Mouse (Mus musculus) hindbrain, embryonic 13.5 days (tissue): ENCODE results near the gene S1pr4. TPM values are rescaled to one million over a fixed set of nuclear protein-coding genes. Genes with fewer than 3 reads are reported as not detected.
A peak's percentile ranks its signal among the peaks of the same experiment; 100 is the strongest.

ENCODE experiments used
- ATAC-seq: fragments of 200-750 bp; cut with Nextera tagmentation; 2 replicates; pipeline ENCODE4 v1.8.0; 2017; ENCODE audit warnings: moderate TSS enrichment; ENCODE audit not compliant: low FRiP score
- H3K27ac ChIP-seq: fragments of 300-500 bp; sonication (generic); 2 replicates; pipeline ENCODE4 v1.5.1; 2015; ENCODE audit warnings: inconsistent platforms, mild to moderate bottlenecking, moderate library complexity
- H3K27me3 ChIP-seq: fragments of 300-500 bp; sonication (generic); 2 replicates; pipeline ENCODE4 v1.6.1; 2015; ENCODE audit warnings: mild to moderate bottlenecking, inconsistent platforms
- H3K36me3 ChIP-seq: fragments of 300-500 bp; sonication (generic); 2 replicates; pipeline ENCODE4 v1.6.1; 2015; ENCODE audit warnings: mild to moderate bottlenecking, inconsistent platforms
- H3K4me1 ChIP-seq: fragments of 300-500 bp; sonication (generic); replicated peaks from 2 replicates; pipeline ENCODE4 v1.6.1; 2015; ENCODE audit warnings: inconsistent platforms
- H3K4me2 ChIP-seq: fragments of 300-500 bp; sonication (generic); 2 replicates; pipeline ENCODE4 v1.6.1; 2015; ENCODE audit warnings: inconsistent platforms, mild to moderate bottlenecking, moderate library complexity
- H3K4me3 ChIP-seq: fragments of 300-500 bp; sonication (generic); 2 replicates; pipeline ENCODE4 v1.5.1; 2015; ENCODE audit warnings: mild to moderate bottlenecking, inconsistent platforms
- H3K9ac ChIP-seq: fragments of 300-500 bp; sonication (generic); 2 replicates; pipeline ENCODE4 v1.6.1; 2015; ENCODE audit warnings: mild to moderate bottlenecking, inconsistent platforms
- H3K9me3 ChIP-seq: fragments of 300-500 bp; sonication (generic); 2 replicates; pipeline ENCODE4 v1.6.1; 2016; ENCODE audit warnings: inconsistent platforms
- WGBS: fragments of 180-500 bp; shearing (Covaris S2); methylation state at CpG from one replicate; pipeline ENCODE4 v1.1.7; 2015; 5-methylcytosine and 5-hydroxymethylcytosine counted together
- polyA plus RNA-seq: library from polyadenylated mRNA; unstranded; fragments of >200 nt; fragmentation: Nextera tagmentation; extraction: Ambion mirVana; gene quantifications from 2 replicates; pipeline ENCODE4 v1.2.1, GENCODE M21; 2015

The S1pr4 gene
- polyA plus RNA-seq, 1 experiment from 2014 or later, result 0.95 TPM

- ATAC-seq, result no peak
- Histone ChIP-seq H3K4me3 (no peak overlapping the region), H3K9ac (no peak overlapping the region), H3K36me3 (peaks cover 27% of the 10 kb centered on the region), H3K4me2 (no peak overlapping the region), H3K27ac (no peak overlapping the region), H3K27me3 (peaks cover 95% of the 10 kb centered on the region), H3K4me1 (peaks cover 9% of the 10 kb centered on the region), H3K9me3 (no peaks in the 10 kb centered on the region)
- WGBS, result 71% methylated on average over 21 of the region's 21 CpGs
Measured at GRCm38 (mm10) chr10:81459399-81459798, 40.5 kb downstream of the S1pr4 start.

- ATAC-seq, result no peak
- no peak overlapping the region for H3K4me2 ChIP-seq
- peaks cover 95% of the 10 kb centered on the region for H3K27me3 ChIP-seq
- no peaks in the 10 kb centered on the region for H3K9me3 ChIP-seq
- H3K9ac ChIP-seq, result no peak overlapping the region
- peaks cover 19% of the 10 kb centered on the region for H3K36me3 ChIP-seq
- no peak overlapping the region for H3K4me3 ChIP-seq
- H3K4me1 ChIP-seq, result no peaks in the 10 kb centered on the region
- no peak overlapping the region for H3K27ac ChIP-seq
- WGBS, result 85% methylated on average over 6 of the region's 6 CpGs
Measured at GRCm38 (mm10) chr10:81458267-81458666, 41.7 kb downstream of the S1pr4 start.

GRCm38 (mm10) chr10:81457624-81458023 lies 42.3 kb downstream of the S1pr4 start:
- 83% methylated on average over 8 of the region's 8 CpGs for WGBS

GRCm38 (mm10) chr10:81456983-81457563 lies 42.9 kb downstream of the S1pr4 start:
- Histone ChIP-seq H3K9me3 (no peaks in the 10 kb centered on the region), H3K4me3 (no peak overlapping the region), H3K4me2 (no peak overlapping the region), H3K27ac (no peak overlapping the region), H3K27me3 (peaks cover 95% of the 10 kb centered on the region), H3K4me1 (0 out of 2 replicates have a peak, but pooled peaks cover 5% of the 10 kb centered on the region), H3K9ac (no peak overlapping the region), H3K36me3 (peaks cover 8% of the 10 kb centered on the region)
- peak; percentile 18; the same call in 1 of the 2 replicates for ATAC-seq
- 55% methylated on average over 12 of the region's 12 CpGs for WGBS

More at GRCm38 (mm10) chr10:81457624-81458023, 42.3 kb downstream of the S1pr4 start:
- Histone ChIP-seq H3K36me3 (peaks cover 14% of the 10 kb centered on the region), H3K27ac (no peak overlapping the region), H3K4me1 (no peaks in the 10 kb centered on the region), H3K4me3 (no peak overlapping the region), H3K4me2 (no peak overlapping the region), H3K27me3 (peaks cover 95% of the 10 kb centered on the region), H3K9me3 (no peaks in the 10 kb centered on the region), H3K9ac (no peak overlapping the region)
- ATAC-seq, result no peak

- Histone ChIP-seq H3K27ac (no peak within 1 kb of the TSS), H3K27me3 (peaks cover 95% of the 10 kb centered on the region), H3K9ac (no peak within 1 kb of the TSS), H3K4me3 (no peak within 1 kb of the TSS), H3K4me2 (no peak within 1 kb of the TSS), H3K4me1 (0 out of 2 replicates have a peak, but pooled peaks cover 5% of the 10 kb centered on the region), H3K36me3 (no peaks in the 10 kb centered on the region), H3K9me3 (no peaks in the 10 kb centered on the region)
- 62% methylated on average over 28 of the region's 28 CpGs for WGBS
- no peak for ATAC-seq
Measured at GRCm38 (mm10) chr10:81455181-81455895, 44.6 kb downstream of the S1pr4 start, which contains the start of gene Nfic. Gene Nfic, minus strand, starts transcription at chr10:81455635.

- H3K4me2 ChIP-seq, result no peak overlapping the region
- H3K9ac ChIP-seq, result no peak overlapping the region
- ATAC-seq, result no peak
- H3K36me3 ChIP-seq, result no peaks in the 10 kb centered on the region
- H3K4me1 ChIP-seq, result 0 out of 2 replicates have a peak, but pooled peaks cover 5% of the 10 kb centered on the region
- no peaks in the 10 kb centered on the region for H3K9me3 ChIP-seq
- WGBS, result 84% methylated on average over 2 of the region's 2 CpGs
- no peak overlapping the region for H3K27ac ChIP-seq
- peaks cover 89% of the 10 kb centered on the region for H3K27me3 ChIP-seq
- H3K4me3 ChIP-seq, result no peak overlapping the region
Measured at GRCm38 (mm10) chr10:81454106-81454505, 45.8 kb downstream of the S1pr4 start.

- Histone ChIP-seq H3K9ac (no peak overlapping the region), H3K27ac (no peak overlapping the region), H3K36me3 (no peaks in the 10 kb centered on the region), H3K4me2 (no peak overlapping the region), H3K27me3 (peaks cover 83% of the 10 kb centered on the region), H3K9me3 (no peaks in the 10 kb centered on the region), H3K4me3 (no peak overlapping the region), H3K4me1 (0 out of 2 replicates have a peak, but pooled peaks cover 5% of the 10 kb centered on the region)
- ATAC-seq, result no peak
- WGBS, result 7% methylated on average over 14 of the region's 14 CpGs
Measured at GRCm38 (mm10) chr10:81452947-81453288, 47.0 kb downstream of the S1pr4 start.

GRCm38 (mm10) chr10:81452237-81452946 lies 47.5 kb downstream of the S1pr4 start:
- H3K9ac ChIP-seq, result peak overlapping the region; percentile 29; the same call in 1 of the 2 replicates
- peaks cover 84% of the 10 kb centered on the region for H3K27me3 ChIP-seq
- no peak overlapping the region for H3K4me2 ChIP-seq
- H3K4me3 ChIP-seq, result no peak overlapping the region
- H3K4me1 ChIP-seq, result 0 out of 2 replicates have a peak, but pooled peaks cover 5% of the 10 kb centered on the region
- no peaks in the 10 kb centered on the region for H3K36me3 ChIP-seq
- no peak for ATAC-seq
- H3K27ac ChIP-seq, result no peak overlapping the region
- no peaks in the 10 kb centered on the region for H3K9me3 ChIP-seq
- WGBS, result 12% methylated on average over 36 of the region's 36 CpGs

- no peaks in the 10 kb centered on the region for H3K36me3 ChIP-seq
- H3K4me2 ChIP-seq, result no peak overlapping the region
- 65% methylated on average over 6 of the region's 6 CpGs for WGBS
- H3K27me3 ChIP-seq, result peaks cover 76% of the 10 kb centered on the region
- ATAC-seq, result no peak
- no peaks in the 10 kb centered on the region for H3K9me3 ChIP-seq
- peak overlapping the region; percentile 29; the same call in 1 of the 2 replicates for H3K9ac ChIP-seq
- 0 out of 2 replicates have a peak, but pooled peaks cover 5% of the 10 kb centered on the region for H3K4me1 ChIP-seq
- no peak overlapping the region for H3K4me3 ChIP-seq
- H3K27ac ChIP-seq, result no peak overlapping the region
Measured at GRCm38 (mm10) chr10:81451365-81451745, 48.6 kb downstream of the S1pr4 start.

GRCm38 (mm10) chr10:81450641-81451364 lies 49.1 kb downstream of the S1pr4 start:
- Histone ChIP-seq H3K4me2 (no peak overlapping the region), H3K9ac (peak overlapping the region; percentile 29; the same call in 1 of the 2 replicates), H3K4me3 (no peak overlapping the region), H3K27ac (no peak overlapping the region), H3K36me3 (no peaks in the 10 kb centered on the region), H3K9me3 (no peaks in the 10 kb centered on the region), H3K27me3 (peaks cover 71% of the 10 kb centered on the region), H3K4me1 (0 out of 2 replicates have a peak, but pooled peaks cover 5% of the 10 kb centered on the region)
- ATAC-seq, result no peak
- 64% methylated on average over 9 of the region's 9 CpGs for WGBS

GRCm38 (mm10) chr10:81450140-81450539 lies 49.8 kb downstream of the S1pr4 start:
- ATAC-seq, result peak; percentile 68
- Histone ChIP-seq H3K4me1 (0 out of 2 replicates have a peak, but pooled peaks cover 5% of the 10 kb centered on the region), H3K4me3 (no peak overlapping the region), H3K9me3 (no peaks in the 10 kb centered on the region), H3K27me3 (peaks cover 68% of the 10 kb centered on the region), H3K27ac (no peak overlapping the region), H3K9ac (no peak overlapping the region), H3K36me3 (no peaks in the 10 kb centered on the region), H3K4me2 (no peak overlapping the region)
- 3% methylated on average over 7 of the region's 7 CpGs for WGBS
